Mouse (Mus musculus) cerebellum, adult 18-20 months (tissue): ENCODE results near the gene Hspa1a.
"Not testable (repeated sequence)": the region's sequence is repeated elsewhere in the genome, so short reads cannot be mapped to it uniquely, and the experiment has no call there.

Experiments
- DNase-seq, 2 experiments: peaks; one replicate each; pipeline ENCODE4 v3.0.0; 2021

Gene Hspa1a

DNA sequence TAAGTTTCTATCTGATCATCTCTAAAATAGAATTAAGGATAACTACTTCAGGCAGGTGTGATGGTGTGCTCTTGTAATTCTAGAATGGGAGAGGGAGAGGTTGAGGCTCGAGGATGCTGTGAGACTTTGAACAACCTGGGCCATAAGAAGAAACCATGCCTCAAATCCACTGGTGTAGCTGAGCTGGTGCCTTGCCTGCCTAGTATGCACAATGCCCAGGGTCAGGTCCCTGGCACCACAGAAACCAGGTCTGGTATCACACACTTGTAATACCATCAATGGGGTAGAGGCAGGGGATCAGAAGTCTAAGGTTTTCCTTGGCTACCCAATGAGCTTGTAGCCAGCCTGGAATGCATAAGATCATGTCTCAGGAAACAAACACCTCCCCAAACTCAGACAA lies 9.1 kb downstream of the Hspa1a start:
- DNase-seq = no peak

DNA sequence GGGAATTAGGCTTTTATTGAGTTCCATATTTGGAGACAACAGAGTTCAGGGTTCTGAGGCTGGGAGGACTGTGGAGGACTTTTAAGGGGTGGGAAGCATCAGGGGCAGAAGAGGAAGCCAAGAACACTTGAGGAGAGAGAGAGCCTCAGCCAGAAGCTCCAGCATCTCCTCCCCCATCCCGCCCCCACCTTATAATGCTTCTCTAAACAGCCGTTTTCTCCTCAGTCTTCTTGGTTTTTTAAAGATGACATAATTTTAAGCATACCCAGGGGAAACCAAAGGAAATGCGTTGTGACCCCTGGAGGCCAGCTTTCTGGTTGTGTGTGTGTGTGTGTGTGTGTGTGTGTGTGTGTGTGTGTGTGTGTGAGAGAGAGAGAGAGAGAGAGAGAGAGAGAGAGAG lies 9.8 kb downstream of the Hspa1a start:
- DNase-seq = no peak

DNA sequence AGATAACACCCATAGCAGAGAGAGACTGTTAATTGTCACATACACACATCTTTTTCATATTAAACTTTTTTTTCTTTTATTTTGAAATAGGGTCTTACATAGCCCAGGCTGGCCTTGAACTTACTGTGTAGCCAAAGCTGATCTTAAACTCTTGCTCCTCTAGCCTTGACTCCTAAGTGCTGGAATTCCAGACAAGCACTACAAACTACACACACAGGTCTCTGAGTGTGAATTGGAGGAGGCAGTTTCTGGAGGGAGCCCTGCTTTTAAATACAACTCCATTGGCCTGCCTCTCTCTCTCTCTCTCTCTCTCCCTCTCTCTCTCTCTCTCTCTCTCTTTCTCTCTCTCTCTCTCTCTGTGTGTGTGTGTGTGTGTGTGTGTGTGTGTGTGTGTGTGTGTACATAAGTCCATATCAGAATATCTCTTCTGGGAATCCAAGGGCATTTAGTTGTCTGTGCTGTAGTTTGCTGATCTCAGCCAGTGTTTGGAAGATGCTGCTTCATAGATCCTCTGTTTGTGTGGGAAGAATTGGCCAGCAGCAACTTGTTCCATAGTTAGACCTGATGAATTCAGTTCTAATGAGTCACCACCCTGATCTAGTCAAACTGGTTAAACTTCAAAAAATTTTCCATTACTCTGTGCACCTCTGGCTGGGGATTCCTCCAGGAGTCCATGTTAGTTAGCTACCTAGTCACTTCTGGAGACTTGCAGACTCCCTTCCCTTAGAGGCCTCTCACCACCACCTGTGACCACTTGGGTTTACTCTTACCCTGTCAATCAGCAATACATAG lies 11.1 kb downstream of the Hspa1a start:
- no peak for DNase-seq

DNA sequence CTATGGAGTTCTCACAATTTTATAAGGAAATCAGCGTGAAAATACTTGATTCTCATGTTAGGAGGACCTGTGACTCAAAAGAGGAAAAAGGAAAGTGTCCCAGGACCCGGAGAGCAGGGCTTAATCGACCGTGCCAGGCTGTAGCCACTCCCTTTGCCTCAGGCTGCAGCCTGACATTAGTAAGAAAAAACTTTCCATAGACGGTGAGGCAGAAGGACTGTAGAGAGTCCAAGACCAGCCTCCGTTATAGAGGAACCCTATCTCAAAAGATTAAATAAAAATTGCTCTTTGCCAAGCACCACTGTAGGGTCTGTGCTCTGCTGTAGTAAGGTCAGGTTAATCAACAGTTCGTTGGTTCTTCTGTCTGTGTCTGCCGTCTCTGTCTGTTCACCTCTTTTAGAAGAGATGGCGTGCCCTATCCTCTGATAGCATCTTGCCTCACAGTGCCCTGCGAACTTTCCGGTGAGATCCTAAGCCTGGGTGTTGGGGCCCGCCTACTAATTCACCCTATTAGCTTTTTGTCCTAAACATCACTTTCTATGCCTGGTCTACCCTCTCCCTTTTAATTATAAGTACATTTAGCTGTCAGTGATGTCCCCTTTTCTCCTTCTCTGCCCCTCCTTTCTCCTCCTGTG lies 12.0 kb downstream of the Hspa1a start:
- no peak for DNase-seq

DNA sequence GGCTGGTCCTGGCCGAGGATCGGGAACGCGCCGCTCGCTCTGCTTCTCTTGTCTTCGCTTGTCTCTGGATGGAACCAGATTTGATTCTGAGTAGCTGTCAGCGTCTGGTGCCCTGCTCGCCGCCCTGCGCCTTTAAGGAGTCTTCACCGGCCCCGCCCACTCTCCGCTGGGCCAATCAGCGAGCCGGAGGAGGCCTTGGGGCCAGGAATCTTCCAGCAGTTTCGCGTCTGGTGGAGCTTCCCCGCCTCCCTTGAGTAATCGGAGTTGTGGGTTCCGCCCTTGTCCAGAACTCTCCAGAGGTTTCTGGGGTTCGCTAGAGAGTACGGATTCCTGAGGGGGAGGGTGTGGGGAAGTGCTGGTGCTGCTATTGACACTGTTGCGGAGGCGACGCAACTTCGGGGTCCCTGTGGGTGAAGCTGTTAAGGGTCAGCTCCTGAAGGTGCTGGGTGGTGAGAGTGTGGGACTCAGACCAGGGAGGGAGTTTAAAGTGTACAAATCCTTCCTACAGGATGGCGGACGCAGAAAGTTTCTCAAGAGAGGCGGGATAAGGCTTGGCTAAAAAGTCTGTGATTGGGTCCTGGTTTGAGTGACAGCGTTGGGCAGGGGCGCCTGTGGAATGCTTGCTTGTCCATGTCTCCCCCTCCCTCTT lies 12.7 kb downstream of the Hspa1a start, which contains the start of gene Hspa1b:
Gene Hspa1b (minus strand): TSS at position 109 of the 649 bp plus-strand sequence.
- DNase-seq = peak; percentile 74 to 86

DNA sequence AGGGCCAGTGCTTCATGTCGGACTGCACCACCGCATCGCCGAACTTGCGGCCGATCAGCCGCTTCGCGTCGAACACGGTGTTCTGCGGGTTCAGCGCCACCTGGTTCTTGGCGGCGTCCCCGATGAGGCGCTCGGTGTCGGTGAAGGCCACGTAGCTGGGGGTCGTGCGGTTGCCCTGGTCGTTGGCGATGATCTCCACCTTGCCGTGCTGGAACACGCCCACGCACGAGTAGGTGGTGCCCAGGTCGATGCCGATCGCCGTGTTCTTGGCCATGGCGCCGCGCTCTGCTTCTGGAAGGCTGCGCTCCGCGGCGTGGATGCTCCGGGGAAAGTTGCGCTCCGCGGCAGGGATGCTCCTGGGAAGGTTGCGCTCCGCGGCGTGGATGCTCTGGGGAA lies 13.2 kb downstream of the Hspa1a start:
- DNase-seq = peak in 1 of 2 experiments; percentile 38

DNA sequence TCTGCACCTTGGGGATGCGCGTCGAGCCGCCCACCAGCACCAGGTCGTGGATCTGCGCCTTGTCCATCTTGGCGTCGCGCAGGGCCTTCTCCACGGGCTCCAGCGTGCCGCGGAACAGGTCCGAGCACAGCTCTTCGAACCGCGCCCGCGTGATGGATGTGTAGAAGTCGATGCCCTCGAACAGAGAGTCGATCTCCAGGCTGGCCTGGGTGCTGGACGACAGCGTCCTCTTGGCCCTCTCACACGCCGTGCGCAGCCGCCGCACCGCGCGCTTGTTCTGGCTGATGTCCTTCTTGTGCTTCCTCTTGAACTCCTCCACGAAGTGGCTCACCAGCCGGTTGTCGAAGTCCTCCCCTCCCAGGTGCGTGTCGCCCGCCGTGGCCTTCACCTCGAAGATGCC lies 14.0 kb downstream of the Hspa1a start:
- not testable (repeated sequence) for DNase-seq

DNA sequence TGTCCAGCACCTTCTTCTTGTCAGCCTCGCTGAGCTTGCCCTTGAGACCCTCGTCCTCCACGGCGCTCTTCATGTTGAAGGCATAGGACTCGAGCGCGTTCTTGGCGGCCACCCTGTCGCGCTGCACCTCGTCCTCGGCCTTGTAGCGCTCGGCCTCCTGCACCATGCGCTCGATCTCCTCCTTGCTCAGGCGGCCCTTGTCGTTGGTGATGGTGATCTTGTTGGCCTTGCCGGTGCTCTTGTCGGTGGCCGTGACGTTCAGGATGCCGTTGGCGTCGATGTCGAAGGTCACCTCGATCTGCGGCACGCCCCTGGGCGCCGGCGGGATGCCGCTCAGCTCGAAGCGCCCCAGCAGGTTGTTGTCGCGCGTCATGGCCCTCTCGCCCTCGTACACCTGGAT lies 14.7 kb downstream of the Hspa1a start:
- DNase-seq = not testable (repeated sequence)

DNA sequence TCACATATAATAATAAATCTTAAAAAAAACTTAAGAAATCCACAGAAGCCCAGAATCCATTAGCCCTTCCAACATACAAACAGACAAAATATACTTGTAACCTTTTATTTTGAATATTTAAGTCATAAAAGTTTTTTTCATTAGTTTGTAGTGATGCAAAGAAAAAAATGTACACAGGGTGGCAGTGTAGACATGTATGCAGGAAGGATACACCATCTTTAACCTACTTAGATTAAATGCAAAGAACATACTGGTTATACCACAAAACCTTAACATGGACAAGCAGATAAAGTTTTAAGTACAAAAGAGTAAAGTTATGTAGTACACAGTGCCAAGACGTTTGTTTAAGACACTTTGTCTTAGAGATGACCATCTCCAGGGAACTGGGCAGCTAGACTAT lies 15.6 kb downstream of the Hspa1a start:
- no peak for DNase-seq

DNA sequence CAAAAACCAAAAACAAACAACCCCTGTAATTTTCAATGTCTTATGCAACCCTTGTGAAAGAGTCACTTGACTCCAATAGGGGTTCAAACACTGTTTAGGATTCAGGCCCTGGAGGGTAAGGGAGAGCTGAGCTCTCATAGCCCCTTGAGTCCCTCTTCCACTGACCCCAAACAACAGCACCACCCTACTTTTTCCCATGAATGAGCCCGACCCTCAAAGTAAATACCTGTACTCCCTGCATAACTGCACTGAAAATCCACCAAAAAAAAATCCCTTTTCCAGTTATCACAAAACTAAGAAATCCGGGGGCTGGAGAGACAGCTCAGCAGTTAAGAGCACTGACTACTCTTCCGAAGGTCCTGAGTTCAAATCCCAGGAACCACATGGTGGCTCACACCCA lies 16.1 kb downstream of the Hspa1a start:
- no peak for DNase-seq

DNA sequence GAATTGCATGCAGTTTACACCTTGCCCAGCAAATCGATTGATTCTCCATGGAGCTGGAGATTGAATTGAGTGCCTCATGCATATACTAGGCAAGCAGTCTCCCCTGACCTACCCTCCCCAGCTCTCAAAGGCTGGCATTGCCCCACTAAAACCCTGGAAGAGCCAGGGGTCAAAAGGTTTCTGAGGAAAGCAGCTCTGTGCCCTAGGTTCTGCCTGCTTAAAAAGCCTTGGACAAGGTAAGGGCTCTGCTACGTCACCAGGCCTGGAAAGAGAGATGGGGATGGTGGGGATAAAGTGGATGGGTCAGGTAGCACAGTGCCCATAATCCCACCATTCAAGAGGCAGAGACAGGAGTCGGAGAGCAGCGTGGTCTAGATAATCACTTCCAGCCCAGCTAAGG lies 17.1 kb downstream of the Hspa1a start:
- DNase-seq = no peak

DNA sequence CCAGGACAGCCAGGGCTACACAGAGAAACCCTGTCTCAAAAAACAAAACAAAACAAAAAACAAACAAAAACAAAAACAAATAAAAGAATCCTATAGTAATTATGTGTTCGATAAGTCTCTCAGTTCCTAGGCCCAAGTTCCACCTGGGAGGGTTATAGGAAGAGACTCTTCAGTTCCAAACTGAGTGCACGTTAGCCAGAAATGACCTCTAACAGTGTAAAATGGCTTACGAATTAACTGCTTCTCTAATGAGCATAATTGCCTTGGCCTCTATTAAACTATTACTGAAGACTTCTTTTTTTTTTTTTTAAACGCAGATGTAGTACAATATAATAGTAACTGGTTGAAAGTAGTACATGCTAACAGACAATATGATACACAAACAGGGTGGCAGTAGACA lies 18.1 kb downstream of the Hspa1a start:
- DNase-seq = no peak

DNA sequence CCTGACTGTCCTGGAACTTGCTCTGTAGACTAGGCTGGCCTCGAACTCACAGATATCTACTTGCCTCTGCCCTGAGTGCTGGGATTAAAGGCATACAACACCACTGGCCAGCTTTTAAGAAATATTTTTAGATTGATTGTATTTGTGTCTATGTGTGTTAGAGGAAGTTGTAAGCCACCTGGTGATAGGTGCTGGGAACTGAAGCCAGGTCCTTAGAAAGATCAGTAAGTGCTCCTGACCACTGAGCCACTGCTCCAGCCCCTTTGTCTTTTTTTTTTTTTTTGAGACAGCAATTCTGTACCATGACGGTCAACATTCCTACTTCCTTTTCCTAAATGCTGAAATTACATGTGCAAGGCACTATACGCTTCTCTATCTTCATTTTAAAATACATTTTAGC lies 18.7 kb downstream of the Hspa1a start:
- DNase-seq = no peak

DNA sequence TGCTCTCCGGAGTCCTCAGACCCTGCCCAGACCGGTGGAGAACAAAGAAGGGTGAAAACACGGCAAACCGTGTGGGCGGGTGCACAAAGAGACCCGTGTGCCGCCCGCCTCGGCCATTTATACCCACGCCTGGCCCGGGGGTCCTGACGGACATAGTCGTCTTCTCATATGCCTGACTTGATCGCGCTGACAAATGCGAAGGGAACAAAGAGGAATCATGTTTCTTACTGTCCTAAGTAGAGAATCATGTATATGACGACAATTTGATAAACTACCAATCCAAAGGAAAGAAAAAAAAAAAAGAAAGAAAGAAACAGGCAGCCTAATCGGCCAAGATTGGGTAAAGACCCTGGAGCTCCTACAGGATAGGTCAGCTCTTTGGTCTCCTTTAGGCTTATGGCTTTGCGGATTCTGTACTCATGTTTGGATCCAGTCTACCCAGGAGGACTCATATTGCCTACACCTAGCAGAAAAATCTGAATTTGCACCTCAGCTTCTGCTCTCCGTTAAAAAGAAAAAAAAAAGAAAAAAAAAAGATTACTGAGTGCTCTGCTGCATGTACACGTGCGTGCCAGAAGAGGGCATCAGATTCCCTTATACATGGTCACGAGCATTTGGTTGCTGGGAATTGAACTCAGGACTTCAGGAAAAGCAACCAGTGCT lies 19.4 kb downstream of the Hspa1a start:
- peak; percentile 71 to 80 for DNase-seq

DNA sequence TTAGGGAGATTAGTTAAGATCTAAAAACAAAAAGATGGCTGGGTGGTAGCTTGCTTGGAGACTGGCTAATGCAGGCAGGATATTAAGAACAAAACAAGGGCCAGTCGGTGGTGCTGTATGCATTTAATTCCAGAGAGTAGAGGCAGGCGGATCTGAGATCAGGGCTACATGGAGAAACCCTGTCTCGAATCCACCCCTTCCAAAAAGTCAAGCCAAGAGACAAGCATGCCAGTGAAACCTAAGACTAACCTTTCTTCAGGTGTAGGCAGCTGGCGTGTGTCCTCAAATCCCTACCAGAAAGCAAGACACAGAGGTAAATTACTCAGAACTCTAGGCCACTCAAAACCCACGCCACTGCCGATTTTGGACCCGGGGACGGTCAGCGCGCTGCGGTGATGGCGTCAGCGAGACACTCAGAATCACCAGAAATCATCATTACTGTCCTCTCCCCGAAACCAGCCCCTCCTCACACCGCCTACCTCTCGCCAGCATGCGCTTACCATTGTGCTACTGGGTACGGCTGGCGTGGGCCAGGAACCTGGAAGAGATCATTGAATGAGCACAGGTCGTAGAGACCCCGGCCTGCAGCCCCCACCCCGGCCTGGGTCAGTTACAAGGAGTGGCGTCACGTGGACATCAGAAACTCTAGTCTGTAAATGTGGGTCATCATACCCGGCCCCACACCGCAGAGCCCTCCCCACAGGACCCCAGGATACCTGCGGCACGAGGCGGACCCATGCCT lies 20.1 kb downstream of the Hspa1a start:
- peak; percentile 27 to 53 for DNase-seq

DNA sequence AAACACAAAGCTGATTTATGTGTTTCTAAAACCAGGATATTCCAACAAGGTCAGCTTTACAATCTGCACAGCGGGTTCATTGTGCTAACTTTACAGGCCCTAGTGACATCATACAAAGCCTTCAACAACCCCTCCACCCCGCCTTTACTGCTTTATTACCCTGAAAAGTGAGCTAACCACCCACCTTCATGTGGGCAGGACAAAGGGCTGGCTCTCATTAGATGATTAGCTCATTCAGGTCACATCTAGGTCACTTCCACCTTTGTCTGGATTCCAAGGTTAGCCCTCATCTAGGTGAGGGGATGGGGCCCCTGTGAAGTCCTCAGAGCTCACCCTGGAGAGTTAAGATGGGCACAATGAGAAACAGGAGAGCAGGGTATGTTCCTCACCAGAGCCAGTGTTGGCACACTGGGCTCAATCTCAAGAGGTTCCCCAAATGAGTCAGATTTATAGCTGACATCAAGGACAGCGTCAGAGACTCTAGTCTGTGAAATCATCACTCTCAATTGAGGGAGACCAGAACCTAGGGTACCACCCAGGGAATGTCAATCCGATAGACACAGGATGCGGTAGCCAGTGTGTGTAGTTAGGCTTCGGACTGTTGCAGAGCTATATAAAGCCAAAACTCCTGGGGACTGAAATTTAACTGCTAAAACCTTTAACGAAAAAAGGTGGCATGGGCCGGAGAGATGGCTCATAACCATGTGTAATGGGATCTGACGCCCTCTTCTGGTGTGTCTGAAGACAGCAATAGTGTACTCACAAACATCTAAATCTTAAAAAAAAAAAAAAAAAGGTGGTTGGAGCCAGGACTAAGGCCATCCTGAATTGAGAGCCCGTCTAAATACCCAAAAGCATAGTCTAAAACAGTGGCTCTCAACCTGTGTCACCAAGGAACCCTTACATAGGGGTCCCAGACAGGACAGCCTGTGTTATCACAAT lies 21.2 kb downstream of the Hspa1a start:
- no peak for DNase-seq

DNA sequence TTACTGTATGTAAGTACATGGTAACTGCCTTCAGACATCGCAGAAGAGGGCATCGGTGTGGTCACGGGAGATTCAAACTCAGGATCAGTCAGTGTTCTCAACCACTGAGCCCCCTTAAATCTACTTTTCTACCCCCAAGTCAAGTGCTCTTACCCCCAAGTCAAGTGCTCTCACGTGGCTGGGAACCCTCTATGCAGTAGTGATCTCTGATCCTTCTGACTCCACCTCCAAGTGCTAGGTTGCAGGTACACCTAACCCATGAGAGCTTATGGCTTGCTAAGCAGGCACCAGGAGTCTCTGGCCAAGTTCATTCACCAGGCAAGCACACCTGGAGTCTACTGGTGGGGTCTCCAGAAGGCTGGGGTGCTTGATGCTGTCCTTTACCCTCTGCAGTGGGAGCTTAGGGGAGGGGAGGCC lies 22.4 kb downstream of the Hspa1a start:
- DNase-seq = no peak

DNA sequence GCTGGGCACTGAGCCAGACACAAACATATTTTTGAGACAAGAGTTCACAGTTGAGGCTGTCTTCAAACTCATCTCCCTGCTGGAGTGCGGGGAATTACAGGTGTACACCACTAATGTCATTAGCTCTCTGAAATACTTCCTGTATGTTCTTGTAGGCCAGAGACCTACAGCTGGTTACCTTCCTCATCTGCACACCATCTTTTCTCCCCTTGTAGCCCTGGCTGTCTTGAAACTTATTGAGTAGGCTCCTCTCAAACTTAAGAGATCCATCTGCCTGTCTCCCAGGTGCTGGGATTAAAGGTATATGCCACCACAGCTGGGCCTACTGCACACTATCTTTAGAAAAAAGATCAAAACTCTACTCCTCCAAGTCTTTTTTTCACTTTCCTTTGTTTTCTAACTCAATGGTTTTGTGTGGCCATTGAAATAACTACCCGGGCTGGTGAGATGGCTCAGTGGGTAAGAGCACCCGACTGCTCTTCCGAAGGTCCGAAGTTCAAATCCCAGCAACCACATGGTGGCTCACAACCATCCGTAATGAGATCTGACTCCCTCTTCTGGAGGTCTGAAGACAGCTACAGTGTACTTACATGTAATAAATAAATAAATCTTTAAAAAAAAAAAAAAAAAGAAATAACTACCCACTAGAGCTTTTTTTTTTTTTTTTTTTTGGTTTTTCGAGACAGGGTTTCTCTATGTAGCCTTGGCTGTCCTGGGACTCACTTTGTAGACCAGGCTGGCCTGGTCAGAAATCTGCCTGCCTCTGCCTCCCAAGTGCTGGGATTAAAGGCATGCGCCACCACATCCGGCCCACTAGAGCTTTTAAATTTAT lies 23.0 kb downstream of the Hspa1a start:
- DNase-seq = not testable (repeated sequence)

DNA sequence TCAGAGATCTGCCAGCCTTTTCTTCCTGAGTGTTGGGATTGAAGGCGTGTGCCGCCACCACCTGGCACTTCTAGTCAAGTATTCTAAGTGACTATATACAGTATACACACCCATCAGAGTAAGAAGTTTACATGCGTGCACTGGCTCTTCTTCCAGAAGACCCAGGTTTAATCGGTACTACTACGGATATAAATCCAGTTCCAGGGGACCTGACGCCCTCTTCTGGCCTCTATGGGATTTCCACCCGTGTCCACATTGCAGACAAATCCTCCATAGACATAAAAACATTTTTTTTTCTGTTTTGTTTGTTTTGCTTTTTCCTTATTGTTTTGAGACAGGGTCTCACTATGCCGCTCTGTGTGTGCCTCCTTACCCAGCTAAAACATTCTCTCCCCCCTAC lies 24.4 kb downstream of the Hspa1a start:
- DNase-seq = no peak

DNA sequence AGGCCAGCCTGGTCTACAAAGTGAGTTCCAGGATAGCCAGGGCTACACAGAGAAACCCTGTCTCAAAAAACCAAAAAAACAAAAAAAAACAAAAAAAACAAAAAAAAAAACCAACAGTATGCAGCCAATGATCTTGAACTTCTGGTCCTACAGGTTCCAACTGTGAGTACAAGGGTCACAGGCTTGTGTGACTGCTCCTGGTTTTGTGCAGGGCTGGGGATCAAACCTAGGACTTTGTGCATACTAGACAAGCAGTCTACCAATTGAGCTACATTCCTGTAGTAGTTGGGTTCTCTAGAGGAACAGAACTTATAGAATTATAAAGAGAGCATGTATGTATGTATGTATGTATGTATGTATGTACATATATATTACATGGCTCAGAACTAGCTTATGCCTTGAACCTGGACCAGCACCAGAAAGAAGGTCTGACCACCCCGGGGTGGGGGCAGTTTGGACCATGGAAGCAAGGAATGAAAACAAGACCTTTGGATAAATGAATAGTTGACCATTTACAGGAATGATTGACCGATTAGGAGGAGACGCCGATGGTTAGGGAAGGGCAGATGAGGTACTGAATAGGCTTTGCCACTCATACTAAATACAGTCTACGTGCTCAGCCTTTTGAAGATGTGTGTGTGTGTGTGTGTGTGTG lies 25.3 kb downstream of the Hspa1a start:
- no peak for DNase-seq
